Mouse (Mus musculus): Measurements from ENCODE around the gene Cul4a. TPM values are rescaled to one million over a fixed set of nuclear protein-coding genes. Genes with fewer than 3 reads are reported as not detected.

Gene Cul4a
- total and polyA plus RNA-seq, 3 experiments = 15.6 to 27.0 (median 23.9) TPM

DNA sequence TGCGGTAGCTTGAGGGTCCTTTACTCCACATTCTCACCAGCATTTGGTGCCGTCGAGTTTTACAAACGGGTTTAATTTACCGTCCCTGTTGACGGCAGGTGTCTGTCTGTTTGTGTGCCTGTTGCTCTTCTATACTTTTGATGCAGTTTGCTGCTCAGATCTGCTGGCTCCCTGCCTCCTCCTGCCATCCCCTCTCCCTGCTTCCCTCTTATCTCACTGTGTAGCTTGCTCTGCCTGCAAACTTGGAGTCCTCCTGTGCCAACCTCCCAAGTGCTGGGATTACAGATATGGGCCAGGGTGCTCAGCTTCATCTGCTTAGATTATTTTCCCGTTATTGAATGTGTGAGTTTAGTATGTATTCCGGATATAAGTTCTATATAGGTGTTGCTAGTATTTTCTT, 3.5 kb downstream of the Cul4a start:
- DNase-seq (ENCODE audit: extremely low read depth) = no peak
- in situ Hi-C loops (cut with MboI; ENCODE audit: low pct_ligation_motif_present, low pct_unique_long_range_greater_than_20kb, low sequenced_read_pairs) (no loop called here), dilution Hi-C loops (cut with MboI; ENCODE audit: extremely low pct_ligation_motif_present, extremely low pct_unique_long_range_greater_than_20kb, low sequenced_read_pairs) (no loop called here)
- no peaks in the 10 kb centered on the region for H3K9me3 ChIP-seq (replicated peaks; ENCODE audit: low read length)
- TF ChIP-seq ETS1 (conservative IDR thresholded peaks at IDR 0.05; ENCODE audit: low read depth, low read length) (no peak), SIN3A (IDR thresholded peaks at IDR 0.05; ENCODE audit: low read length) (no peak), CHD1 (IDR thresholded peaks at IDR 0.05; ENCODE audit: low read depth, low read length) (no peak), NELFE (IDR thresholded peaks at IDR 0.05; ENCODE audit: low read depth, low read length) (no peak), CTCF (conservative IDR thresholded peaks at IDR 0.05 in 1 of 2, IDR thresholded peaks at IDR 0.05 in 1 of 2; ENCODE audit: low read depth in 2 of 2, low read length in 2 of 2) (no peak), MAZ (IDR thresholded peaks at IDR 0.05; ENCODE audit: low read depth, low read length) (no peak), ZC3H11A (IDR thresholded peaks at IDR 0.05; ENCODE audit: low read depth, low read length) (no peak), JUND (conservative IDR thresholded peaks at IDR 0.05; ENCODE audit: low read depth, low read length) (no peak), TBP (conservative IDR thresholded peaks at IDR 0.05; ENCODE audit: low read depth, low read length) (no peak), EP300 (IDR thresholded peaks at IDR 0.05; ENCODE audit: low read length) (no peak), SMC3 (IDR thresholded peaks at IDR 0.05; ENCODE audit: low read depth, low read length) (no peak), TCF12 (IDR thresholded peaks at IDR 0.05; ENCODE audit: low read depth, low read length) (no peak), ELF1 (IDR thresholded peaks at IDR 0.05; ENCODE audit: low read depth, low read length) (no peak), PAX5 (IDR thresholded peaks at IDR 0.05; ENCODE audit: low read length) (no peak), NRF1 (IDR thresholded peaks at IDR 0.05; ENCODE audit: low read depth, low read length) (no peak), MYC (IDR thresholded peaks at IDR 0.05; ENCODE audit: low read depth, low read length) (no peak), USF2 (conservative IDR thresholded peaks at IDR 0.05; ENCODE audit: low read depth, low read length) (no peak), MAFK (IDR thresholded peaks at IDR 0.05; ENCODE audit: insufficient replicate concordance, low read length) (no peak)
- H3K27me3 ChIP-seq (replicated peaks) = no peaks in the 10 kb centered on the region
- H3K4me2 ChIP-seq (ENCODE audit: insufficient read depth, low read depth, poor library complexity, severe bottlenecking) = no peak overlapping the region
- H3K9ac ChIP-seq (ENCODE audit: insufficient read depth, low read depth) = no peak overlapping the region
- H3K4me1 ChIP-seq (ENCODE audit: control insufficient read depth in 1 of 2, insufficient read depth in 2 of 2) = peaks cover 7 to 23% of the 10 kb centered on the region in 2 experiments; a peak in 3 of 4 replicates
- no peak overlapping the region for H3K4me3 ChIP-seq (replicated peaks in 1 of 3; ENCODE audit: low read depth in 2 of 3, low read length in 2 of 3, poor library complexity in 1 of 3)
- H3K36me3 ChIP-seq (replicated peaks in 1 of 2; ENCODE audit: control insufficient read depth in 1 of 2, insufficient read depth in 1 of 2, low read length in 1 of 2) = peaks cover 2 to 33% of the 10 kb centered on the region in 2 experiments
- peaks cover 7% of the 10 kb centered on the region for H3K79me2 ChIP-seq (replicated peaks; ENCODE audit: control insufficient read depth, extremely low read depth, insufficient read depth, poor library complexity, severe bottlenecking)
- no peak overlapping the region for H3K27ac ChIP-seq (ENCODE audit: insufficient read depth, low read depth)

DNA sequence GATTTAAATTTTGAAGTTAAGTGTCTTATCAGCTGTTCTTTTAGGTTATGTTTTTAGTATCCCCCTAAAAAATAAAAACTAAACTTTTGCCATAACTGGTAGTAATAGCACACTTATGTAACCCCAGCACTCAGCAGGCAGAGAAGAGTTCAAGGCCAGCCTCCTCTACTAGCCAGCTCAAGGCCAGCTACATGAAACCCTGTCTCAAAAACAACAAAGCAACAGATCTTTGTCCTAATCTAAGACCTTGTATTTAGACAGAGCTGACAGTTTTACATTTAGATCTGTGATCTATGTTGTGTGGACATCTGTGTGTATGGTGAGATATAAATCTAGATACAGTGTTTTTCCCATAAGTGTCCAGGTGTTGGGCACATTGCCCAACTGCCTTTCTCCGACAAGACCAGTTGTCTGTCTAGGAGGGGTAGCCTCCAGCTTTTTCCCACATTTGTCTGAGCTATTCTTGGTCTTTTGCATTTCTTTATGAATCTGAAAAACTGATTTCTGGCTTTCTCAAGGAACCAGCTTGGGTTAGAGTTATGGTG, 4.1 kb downstream of the Cul4a start:
- in situ Hi-C loops (cut with MboI; ENCODE audit: low pct_ligation_motif_present, low pct_unique_long_range_greater_than_20kb, low sequenced_read_pairs) (no loop called here), dilution Hi-C loops (cut with MboI; ENCODE audit: extremely low pct_ligation_motif_present, extremely low pct_unique_long_range_greater_than_20kb, low sequenced_read_pairs) (no loop called here)
- Histone ChIP-seq H3K9ac (ENCODE audit: insufficient read depth, low read depth) (no peak overlapping the region), H3K27ac (ENCODE audit: insufficient read depth, low read depth) (no peak overlapping the region), H3K4me2 (ENCODE audit: insufficient read depth, low read depth, poor library complexity, severe bottlenecking) (no peak overlapping the region), H3K4me1 (ENCODE audit: control insufficient read depth in 1 of 2, insufficient read depth in 2 of 2) (peaks cover 6 to 22% of the 10 kb centered on the region in 2 experiments; a peak in 3 of 4 replicates), H3K36me3 (replicated peaks in 1 of 2; ENCODE audit: control insufficient read depth in 1 of 2, insufficient read depth in 1 of 2, low read length in 1 of 2) (peaks cover 3 to 34% of the 10 kb centered on the region in 2 experiments), H3K4me3 (replicated peaks in 1 of 3; ENCODE audit: low read depth in 2 of 3, low read length in 2 of 3, poor library complexity in 1 of 3) (no peak overlapping the region), H3K27me3 (replicated peaks) (no peaks in the 10 kb centered on the region), H3K9me3 (replicated peaks; ENCODE audit: low read length) (no peaks in the 10 kb centered on the region), H3K79me2 (replicated peaks; ENCODE audit: control insufficient read depth, extremely low read depth, insufficient read depth, poor library complexity, severe bottlenecking) (peaks cover 2% of the 10 kb centered on the region; the same call in 1 of the 2 replicates)
- no peak for TF ChIP-seq SIN3A (IDR thresholded peaks at IDR 0.05; ENCODE audit: low read length)
- TF ChIP-seq ZKSCAN1 (IDR thresholded peaks at IDR 0.05; ENCODE audit: borderline replicate concordance, low read depth, low read length) = no peak
- no peak for TF ChIP-seq MEF2A (IDR thresholded peaks at IDR 0.05; ENCODE audit: borderline replicate concordance, low read depth, low read length)
- TF ChIP-seq HCFC1 (IDR thresholded peaks at IDR 0.05; ENCODE audit: low read depth, low read length) = no peak
- no peak for TF ChIP-seq EP300 (IDR thresholded peaks at IDR 0.05; ENCODE audit: low read length)
- TF ChIP-seq MAX (IDR thresholded peaks at IDR 0.05; ENCODE audit: low read length) = no peak
- TF ChIP-seq POLR2AphosphoS2 (IDR thresholded peaks at IDR 0.05; ENCODE audit: low read depth, low read length) = no peak
- no peak for TF ChIP-seq KAT2A (IDR thresholded peaks at IDR 0.05; ENCODE audit: insufficient replicate concordance, low read length)
- no peak for TF ChIP-seq IRF4 (IDR thresholded peaks at IDR 0.05; ENCODE audit: low read depth, low read length)
- TF ChIP-seq BHLHE40 (IDR thresholded peaks at IDR 0.05; ENCODE audit: low read depth, low read length) = no peak
- TF ChIP-seq USF2 (conservative IDR thresholded peaks at IDR 0.05; ENCODE audit: low read depth, low read length) = no peak
- no peak for TF ChIP-seq NRF1 (IDR thresholded peaks at IDR 0.05; ENCODE audit: low read depth, low read length)
- TF ChIP-seq MAFK (IDR thresholded peaks at IDR 0.05; ENCODE audit: insufficient replicate concordance, low read length) = no peak
- no peak for TF ChIP-seq TBP (conservative IDR thresholded peaks at IDR 0.05; ENCODE audit: low read depth, low read length)
- TF ChIP-seq NELFE (IDR thresholded peaks at IDR 0.05; ENCODE audit: low read depth, low read length) = no peak
- no peak for TF ChIP-seq UBTF (IDR thresholded peaks at IDR 0.05; ENCODE audit: low read depth, low read length)
- no peak for TF ChIP-seq MAZ (IDR thresholded peaks at IDR 0.05; ENCODE audit: low read depth, low read length)
- TF ChIP-seq PAX5 (IDR thresholded peaks at IDR 0.05; ENCODE audit: low read length) = no peak
- DNase-seq (ENCODE audit: extremely low read depth) = no peak

Data from CH12.LX (cell line).